Mouse (Mus musculus): ENCODE measurements around the gene Lce1j.
"Not testable (repeated sequence)": the region's sequence is repeated elsewhere in the genome, so short reads cannot be mapped to it uniquely, and the experiment has no call there.

The Lce1j gene

DNA sequence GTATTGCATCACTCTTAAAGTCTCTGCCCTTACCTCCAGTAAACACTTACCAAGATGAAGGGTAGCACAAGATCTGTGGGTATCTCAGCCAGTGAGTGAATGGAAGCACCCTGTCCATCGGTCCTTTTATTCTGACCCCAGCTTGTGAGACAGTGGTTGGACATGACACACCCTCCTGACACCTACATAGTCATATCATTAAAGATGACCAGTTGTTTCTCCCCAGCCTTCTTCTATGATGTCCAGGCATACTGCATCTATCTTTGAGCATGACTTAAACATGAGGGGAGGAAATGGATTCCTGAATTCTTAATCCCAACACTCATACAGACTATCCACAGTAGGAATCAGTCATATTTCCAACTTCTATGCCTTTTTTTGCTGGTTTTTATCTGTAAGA, at the start of gene Lce1j:
Lce1j (minus strand) TSS at position 101 of the 400 bp plus-strand sequence.
- no peak for DNase-seq

DNA sequence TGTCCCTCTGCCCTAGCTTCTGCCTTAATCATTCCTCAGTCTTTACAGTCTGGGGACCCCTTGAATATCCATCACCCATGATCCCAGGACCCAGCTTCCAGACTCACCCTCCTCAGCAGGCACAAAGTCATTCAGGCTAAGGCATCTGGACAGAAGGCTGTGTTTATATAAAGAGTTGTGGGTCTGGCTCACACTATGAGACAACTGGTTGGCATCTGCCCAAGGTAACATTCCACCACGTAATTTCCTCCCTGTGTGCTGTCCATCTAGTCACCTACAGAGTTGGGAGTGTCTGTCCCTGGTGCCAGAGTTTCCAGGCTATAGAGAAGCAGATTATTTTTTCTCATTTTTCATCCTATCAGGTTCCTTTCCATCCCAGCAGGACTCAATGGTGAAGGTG, 36.8 kb upstream of the Lce1j start, which contains the start of gene Kprp:
Kprp (minus strand) TSS at position 140 of the 400 bp plus-strand sequence.
- DNase-seq = no peak

DNA sequence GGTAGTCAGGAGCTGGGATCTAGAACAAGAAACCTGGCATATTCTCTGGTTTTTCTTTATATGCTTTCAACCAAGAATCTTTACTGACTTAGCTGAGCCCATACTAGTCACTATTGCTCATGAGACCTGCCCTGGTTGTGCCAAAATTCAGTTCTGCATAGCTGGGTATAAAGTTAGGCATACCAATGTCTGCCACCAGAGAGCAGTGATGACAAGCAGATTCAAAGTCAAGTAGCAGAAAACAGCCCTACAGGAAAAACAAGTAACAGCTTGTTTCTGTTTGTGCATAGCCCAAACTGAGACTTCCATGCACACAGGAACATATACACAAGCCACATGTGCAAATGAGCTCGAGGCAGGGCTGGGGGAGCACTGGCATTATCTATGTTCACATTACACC, 35.5 kb upstream of the Lce1j start:
- no peak for DNase-seq

DNA sequence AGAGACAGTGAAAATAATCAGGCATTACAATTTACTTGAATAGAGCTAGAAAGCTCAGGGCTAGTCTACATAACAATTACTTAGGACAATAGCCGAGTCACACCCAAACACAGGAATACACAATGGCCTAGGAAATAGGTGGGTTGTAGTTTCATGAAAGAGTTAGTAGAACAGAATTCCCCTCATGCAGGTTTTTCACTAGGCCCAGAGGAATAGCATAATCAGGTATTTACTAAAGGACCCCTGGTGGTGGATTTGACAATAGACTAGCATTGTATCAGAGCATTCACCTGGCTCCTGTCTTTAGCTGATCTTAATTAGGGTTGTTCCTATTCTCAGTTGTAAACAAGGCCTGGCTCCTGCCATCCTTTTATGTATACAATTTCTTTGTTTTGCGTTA, 25.7 kb upstream of the Lce1j start:
- DNase-seq = not testable (repeated sequence)

DNA sequence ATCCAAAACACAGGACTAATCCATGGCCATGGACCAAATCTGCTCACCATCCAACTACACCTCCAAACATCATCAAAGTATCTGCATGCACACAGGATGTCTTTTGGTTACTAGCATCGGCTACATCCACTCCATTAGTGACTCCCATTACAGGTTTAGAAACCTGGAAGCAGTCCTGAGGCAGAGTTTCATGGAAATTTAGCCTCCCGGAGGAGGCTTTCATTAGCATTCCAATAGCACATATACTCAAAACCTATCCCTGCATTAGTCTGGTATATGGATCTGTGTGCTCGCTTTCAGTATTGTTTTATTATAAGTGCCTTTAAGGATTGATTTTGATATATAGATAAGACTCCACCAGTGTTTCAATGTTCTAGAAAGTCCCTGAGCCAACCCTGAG, 25.3 kb upstream of the Lce1j start:
- no peak for DNase-seq

DNA sequence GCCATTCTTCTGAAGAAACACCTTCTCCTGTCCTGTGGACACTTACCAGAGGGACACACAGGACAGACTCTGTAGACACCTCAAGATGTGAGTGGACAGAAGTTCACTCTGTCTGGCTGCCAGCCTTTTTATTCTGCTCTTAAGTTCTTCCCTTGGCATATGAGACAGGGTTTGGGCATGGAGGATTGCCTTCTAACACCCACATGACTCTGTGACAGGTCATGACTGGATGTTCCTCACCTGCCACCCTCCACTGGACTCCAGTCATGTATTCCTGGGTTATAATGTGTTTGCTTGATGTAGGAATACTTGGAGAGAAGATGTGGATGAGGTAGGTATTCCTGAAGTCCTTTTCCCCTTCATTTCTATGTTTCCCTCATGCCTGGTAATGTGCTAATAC, 17.5 kb upstream of the Lce1j start, which contains the start of gene Lce1k:
Lce1k (minus strand) TSS at position 101 of the 400 bp plus-strand sequence.
- DNase-seq = no peak

DNA sequence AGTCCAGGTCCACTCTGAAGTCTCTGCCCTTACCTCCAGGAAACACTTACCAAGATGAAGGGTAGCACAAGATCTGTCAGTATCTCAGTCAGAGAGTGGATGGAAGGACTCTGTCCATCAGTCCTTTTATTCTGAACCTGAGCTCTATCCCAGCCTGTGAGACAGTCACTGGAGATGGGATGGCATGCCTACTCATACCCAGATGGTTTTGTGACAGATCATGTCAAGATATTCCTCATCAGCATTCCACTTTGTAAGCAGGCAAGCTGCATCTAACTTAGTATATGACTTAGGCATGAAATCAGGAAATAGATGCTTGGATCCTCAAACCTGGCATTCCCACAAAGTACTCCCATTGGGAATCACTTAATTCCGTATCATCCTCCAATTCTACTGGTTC, 11.5 kb downstream of the Lce1j start, which contains the start of gene Lce1i:
Lce1i (minus strand) TSS at position 101 of the 400 bp plus-strand sequence.
- DNase-seq = no peak

DNA sequence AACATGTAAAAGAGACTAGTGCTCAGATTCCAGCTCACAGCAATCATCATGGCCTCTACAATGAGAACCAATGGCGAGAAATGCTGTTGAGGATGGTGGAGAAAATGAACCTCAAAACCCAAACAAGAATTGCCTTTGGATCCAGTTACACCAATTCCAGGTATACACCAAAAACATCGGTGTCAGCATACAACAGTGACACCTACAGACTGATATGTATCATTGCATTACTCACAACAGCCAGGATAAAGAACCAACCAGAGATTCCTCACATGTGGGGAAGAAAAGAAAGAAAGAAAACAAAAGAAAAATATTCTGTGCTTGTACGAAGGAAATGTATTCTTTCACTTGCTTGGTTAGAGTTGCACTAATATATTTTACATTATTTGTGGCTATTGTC, 18.7 kb downstream of the Lce1j start:
- DNase-seq = no peak

DNA sequence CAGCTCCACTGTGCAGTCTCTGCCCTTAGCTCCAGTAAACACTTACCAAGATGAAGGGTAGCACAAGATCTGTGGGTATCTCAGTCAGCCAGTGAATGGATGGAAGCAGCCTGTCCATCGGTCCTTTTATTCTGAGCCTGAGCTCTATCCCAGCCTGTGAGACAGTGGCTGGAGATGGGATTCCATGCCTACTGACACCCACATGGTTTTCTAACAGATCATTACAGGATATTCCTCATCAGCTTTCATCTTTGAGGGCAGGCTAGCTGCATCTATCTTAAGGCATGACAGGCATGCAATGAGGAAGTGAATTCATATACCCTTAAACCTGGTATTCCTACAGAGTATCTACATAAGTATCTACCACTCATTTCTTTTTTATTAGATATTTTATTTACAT, 25.3 kb downstream of the Lce1j start, which contains the start of gene Lce1h:
Lce1h (minus strand) TSS at position 101 of the 400 bp plus-strand sequence.
- DNase-seq = no peak

DNA sequence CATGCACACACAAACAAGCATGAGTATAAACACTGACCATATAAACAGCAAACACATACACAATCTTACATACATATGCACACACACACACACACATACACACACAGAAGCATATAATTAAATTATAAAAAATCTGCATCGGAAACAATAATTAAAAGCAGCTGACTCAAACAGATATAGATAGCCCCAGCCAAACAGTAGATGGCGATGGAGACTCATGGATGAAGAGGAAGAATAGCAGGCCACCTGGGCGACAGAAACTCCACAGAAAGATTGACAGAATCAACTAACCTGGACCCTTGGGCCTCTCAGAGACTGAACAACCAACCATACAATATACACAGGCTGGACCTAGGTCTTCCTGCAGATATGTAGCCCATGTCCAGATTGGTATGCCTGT, 37.1 kb downstream of the Lce1j start:
- no peak for DNase-seq

DNA sequence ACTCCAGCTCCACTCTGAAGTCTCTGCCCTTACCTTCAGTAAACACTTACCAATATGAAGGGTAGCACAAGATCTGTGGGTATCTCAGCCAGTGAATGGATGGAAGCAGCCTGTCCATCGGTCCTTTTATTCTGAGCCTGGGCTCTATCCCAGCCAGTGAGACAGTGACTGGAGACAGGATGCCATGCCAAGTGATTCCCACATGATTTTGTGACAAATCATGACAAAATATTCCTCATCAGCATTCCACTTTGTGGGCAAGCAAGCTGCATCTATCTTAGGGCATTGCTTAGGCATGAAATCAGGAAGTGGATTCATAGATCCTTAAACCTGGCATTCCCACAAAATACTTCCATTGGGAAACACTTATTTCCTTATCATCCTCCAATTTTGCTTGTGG, 38.1 kb downstream of the Lce1j start, which contains the start of gene Lce1g:
Lce1g (minus strand) TSS at position 101 of the 400 bp plus-strand sequence.
- no peak for DNase-seq

DNA sequence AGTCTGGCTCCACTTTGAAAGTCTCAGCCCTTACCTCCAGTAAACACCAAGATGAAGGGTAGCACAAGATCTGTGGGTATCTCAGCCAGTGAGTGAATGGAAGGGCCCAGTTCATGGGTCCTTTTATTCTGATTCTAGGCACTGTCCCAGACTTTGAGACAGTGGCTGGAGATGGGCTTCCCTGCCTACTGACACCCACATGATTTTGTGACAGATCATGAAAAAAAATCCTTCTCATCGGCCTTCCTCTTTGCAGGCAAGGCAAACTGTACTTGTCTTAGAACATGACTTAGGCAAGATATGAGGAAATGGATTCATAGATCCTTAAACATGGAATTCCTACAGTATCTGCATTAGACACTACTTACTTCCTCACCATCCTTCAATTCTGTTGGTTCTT, 51.3 kb downstream of the Lce1j start, which contains the start of gene Gm38119:
Gm38119 (minus strand) TSS at position 101 of the 400 bp plus-strand sequence.
- no peak for DNase-seq

Measured in cerebellum, adult 9-10 months (tissue).